In the genomic region with DNA sequence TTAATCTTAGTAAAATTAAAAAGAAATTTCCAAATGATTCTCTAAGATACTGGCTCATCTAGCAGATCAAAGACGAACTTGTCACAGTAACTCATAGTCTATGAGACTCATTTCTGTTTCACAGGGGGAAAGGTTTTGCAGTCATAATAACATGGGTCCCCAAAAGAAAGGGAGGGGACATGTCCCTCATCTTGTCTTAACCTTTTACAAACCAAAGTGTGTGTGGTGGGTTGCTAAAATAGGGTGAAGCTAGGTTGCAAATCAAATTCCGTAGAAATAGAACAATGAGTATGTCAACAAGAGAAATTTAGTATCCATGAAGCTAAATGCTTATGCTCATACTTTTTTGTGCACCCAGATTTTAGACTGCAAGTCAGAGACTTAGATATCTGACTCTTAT, we compare ENCODE assay signal across 15 mouse cellular contexts.
DNase-seq lines count a peak whose midpoint lies in the region; ATAC-seq and TF ChIP-seq lines count a peak whose summit lies in the region.
"Had no signal": no experiment of that assay in that cellular context is flagged by ENCODE, and none has a peak within 500 bp of the region (broad histone marks: within the 10 kb centered on the region; RNA-seq: fewer than 3 reads in every experiment).

No protein-coding gene starts in this region.

- peak overlapping the region; percentile 62 for H3K9ac ChIP-seq in forebrain, embryonic 14.5 days (ENCODE audit: low read length)
- 0 out of 2 replicates have a peak overlapping the region, but pooled peaks have one; percentile 25 for H3K9ac ChIP-seq in hindbrain, embryonic 15.5 days
- H3K9ac ChIP-seq in midbrain, embryonic 16.5 days (ENCODE audit: low read depth, low read length): peak overlapping the region; percentile 64
- H3K9ac ChIP-seq: limb, embryonic 15.5 days had no signal

- H3K36me3 ChIP-seq in forebrain, embryonic 14.5 days (ENCODE audit: control insufficient read depth, insufficient read depth, low read length): 0 out of 2 replicates have a peak, but pooled peaks cover 7% of the 10 kb centered on the region
- peaks cover 6% of the 10 kb centered on the region; the same call in 1 of the 2 replicates for H3K36me3 ChIP-seq in hindbrain, embryonic 15.5 days
- H3K36me3 ChIP-seq in midbrain, embryonic 16.5 days (ENCODE audit: control insufficient read depth, insufficient read depth, low read length): 0 out of 2 replicates have a peak, but pooled peaks cover 3% of the 10 kb centered on the region
- H3K36me3 ChIP-seq: limb, embryonic 15.5 days had no signal

- H3K4me2 ChIP-seq in forebrain, embryonic 14.5 days (ENCODE audit: low read length): peak overlapping the region; percentile 59
- H3K4me2 ChIP-seq in hindbrain, embryonic 15.5 days: peak overlapping the region; percentile 90
- peak overlapping the region; percentile 64 for H3K4me2 ChIP-seq in midbrain, embryonic 16.5 days (ENCODE audit: low read length)
- H3K4me2 ChIP-seq: limb, embryonic 15.5 days had no signal

- peaks cover 47% of the 10 kb centered on the region for H3K4me1 ChIP-seq in forebrain, embryonic 14.5 days (ENCODE audit: control insufficient read depth, insufficient read depth, low read length)
- peaks cover 79% of the 10 kb centered on the region for H3K4me1 ChIP-seq in hindbrain, embryonic 15.5 days (replicated peaks)
- H3K4me1 ChIP-seq in midbrain, embryonic 16.5 days (ENCODE audit: control insufficient read depth, insufficient read depth, low read length): peaks cover 59% of the 10 kb centered on the region

- no peak for ATAC-seq in forebrain, embryonic 14.5 days
- no peak for ATAC-seq in hindbrain, embryonic 15.5 days (ENCODE audit: low FRiP score, low read depth)
- no peak for ATAC-seq in midbrain, embryonic 16.5 days
- ATAC-seq: intestine, postnatal 0 days; Patski had no signal

- no peaks in the 10 kb centered on the region for H3K9me3 ChIP-seq in forebrain, embryonic 14.5 days (replicated peaks; ENCODE audit: control insufficient read depth, low read length)
- no peaks in the 10 kb centered on the region for H3K9me3 ChIP-seq in hindbrain, embryonic 15.5 days
- H3K9me3 ChIP-seq in midbrain, embryonic 16.5 days (replicated peaks; ENCODE audit: control insufficient read depth, low read length, poor library complexity, severe bottlenecking): no peaks in the 10 kb centered on the region
- H3K9me3 ChIP-seq: limb, embryonic 15.5 days had no signal

- WGBS in forebrain, embryonic 14.5 days: 20% methylated on average over 2 of the region's 2 CpGs
- 42% methylated on average over 2 of the region's 2 CpGs for WGBS in hindbrain, embryonic 15.5 days
- 6% methylated on average over 2 of the region's 2 CpGs for WGBS in midbrain, embryonic 16.5 days

- peak; percentile 50 for DNase-seq in brain, embryonic 14.5 days (ENCODE audit: low read depth)
- DNase-seq in forebrain, embryonic 14.5 days (ENCODE audit: low spot score): no peak
- no peak for DNase-seq in ovary, postnatal 36 days (ENCODE audit: low spot score)
- no peak for DNase-seq in lung, postnatal 4 days
- no peak for DNase-seq in right cerebral cortex, postnatal 25 days
- DNase-seq: gastrocnemius, postnatal 10 days; heart, postnatal 10 days; layer of hippocampus, adult 9-11 months; lung, adult 18-20 months had no signal

- 0 out of 2 replicates have a peak overlapping the region, but pooled peaks have one; percentile 58 for H3K27ac ChIP-seq in forebrain, embryonic 14.5 days (ENCODE audit: low read depth, low read length)
- H3K27ac ChIP-seq in hindbrain, embryonic 15.5 days (replicated peaks): peak overlapping the region; percentile 16; the same call in 1 of the 2 replicates
- peak overlapping the region; percentile 88 for H3K27ac ChIP-seq in midbrain, embryonic 16.5 days (ENCODE audit: low read length)
- H3K27ac ChIP-seq: kidney, postnatal 0 days; limb, embryonic 15.5 days had no signal

- peak overlapping the region; percentile 58 for H3K4me3 ChIP-seq in forebrain, embryonic 14.5 days (ENCODE audit: low read depth, low read length)
- H3K4me3 ChIP-seq in hindbrain, embryonic 15.5 days: peak overlapping the region; percentile 20; the same call in 1 of the 2 replicates
- H3K4me3 ChIP-seq in midbrain, embryonic 16.5 days (ENCODE audit: low read depth, low read length): peak overlapping the region; percentile 41
- H3K4me3 ChIP-seq: limb, embryonic 15.5 days had no signal

- TF ChIP-seq CTCF in brain, embryonic 14.5 days (IDR thresholded peaks at IDR 0.05; ENCODE audit: borderline replicate concordance, extremely low read depth, insufficient read depth, insufficient read length): no peak

- peaks cover 54% of the 10 kb centered on the region for H3K27me3 ChIP-seq in forebrain, embryonic 14.5 days (replicated peaks; ENCODE audit: control insufficient read depth, insufficient read depth, low read length)
- H3K27me3 ChIP-seq in hindbrain, embryonic 15.5 days: peaks cover 10% of the 10 kb centered on the region
- no peaks in the 10 kb centered on the region for H3K27me3 ChIP-seq in midbrain, embryonic 16.5 days (ENCODE audit: control insufficient read depth, insufficient read depth, low read depth, low read length)

- TF ChIP-seq POLR2A in brain, embryonic 14.5 days (IDR thresholded peaks at IDR 0.05; ENCODE audit: borderline replicate concordance, extremely low read depth, insufficient read depth, insufficient read length, poor library complexity, severe bottlenecking): no peak

Comparison
In these comparisons a context has a peak if more than half of its experiments do, and no peak if none do; other contexts are left out.
1. H3K27ac ChIP-seq: peak in every context shown above with its lines; median percentile 88 in midbrain, embryonic 16.5 days; 58 in forebrain, embryonic 14.5 days; 16 in hindbrain, embryonic 15.5 days.